ENCODE assay signal across 21 mouse cellular contexts in genomic region chr12:9469655-9470470, GRCm38 (mm10).
DNase-seq lines count a peak whose midpoint lies in the region; ATAC-seq lines count a peak whose summit lies in the region.
"Had no signal": no experiment of that assay in that cellular context is flagged by ENCODE, and none has a peak within 500 bp of the region (broad histone marks: within the 10 kb centered on the region; RNA-seq: fewer than 3 reads in every experiment).

No protein-coding gene starts in this region.

- no peaks in the 10 kb centered on the region for H3K27me3 ChIP-seq in embryonic facial prominence, embryonic 14.5 days (replicated peaks; ENCODE audit: control insufficient read depth, insufficient read depth, low read length)
- no peaks in the 10 kb centered on the region for H3K27me3 ChIP-seq in embryonic facial prominence, embryonic 10.5 days (replicated peaks; ENCODE audit: low read depth, poor library complexity, severe bottlenecking)
- H3K27me3 ChIP-seq in limb, embryonic 13.5 days, result no peaks in the 10 kb centered on the region
- no peaks in the 10 kb centered on the region for H3K27me3 ChIP-seq in limb, embryonic 10.5 days (ENCODE audit: low read depth, poor library complexity, severe bottlenecking)
- H3K27me3 ChIP-seq in intestine, embryonic 16.5 days (replicated peaks; ENCODE audit: control insufficient read depth, insufficient read depth, low read length), result no peaks in the 10 kb centered on the region
- H3K27me3 ChIP-seq in liver, embryonic 12.5 days (replicated peaks), result no peaks in the 10 kb centered on the region
- H3K27me3 ChIP-seq: embryonic facial prominence, embryonic 13.5 days; forebrain, embryonic 15.5 days; heart, embryonic 13.5 days; hindbrain, embryonic 15.5 days had no signal

- H3K27ac ChIP-seq in embryonic facial prominence, embryonic 14.5 days (replicated peaks; ENCODE audit: low read depth, low read length), result peak overlapping the region; percentile 29
- H3K27ac ChIP-seq in embryonic facial prominence, embryonic 10.5 days (replicated peaks), result no peak overlapping the region
- no peak overlapping the region for H3K27ac ChIP-seq in limb, embryonic 13.5 days
- H3K27ac ChIP-seq in limb, embryonic 10.5 days, result no peak overlapping the region
- no peak overlapping the region for H3K27ac ChIP-seq in intestine, embryonic 16.5 days (ENCODE audit: low read length)
- H3K27ac ChIP-seq in liver, embryonic 12.5 days, result no peak overlapping the region
- H3K27ac ChIP-seq: embryonic facial prominence, embryonic 13.5 days; forebrain, embryonic 10.5 days; forebrain, embryonic 15.5 days; heart, embryonic 13.5 days; hindbrain, embryonic 15.5 days had no signal

- no peaks in the 10 kb centered on the region for H3K36me3 ChIP-seq in embryonic facial prominence, embryonic 14.5 days (ENCODE audit: control insufficient read depth, insufficient read depth, low read length)
- H3K36me3 ChIP-seq in embryonic facial prominence, embryonic 10.5 days (replicated peaks), result no peaks in the 10 kb centered on the region
- no peaks in the 10 kb centered on the region for H3K36me3 ChIP-seq in limb, embryonic 13.5 days
- H3K36me3 ChIP-seq in limb, embryonic 10.5 days, result no peaks in the 10 kb centered on the region
- H3K36me3 ChIP-seq in intestine, embryonic 16.5 days (ENCODE audit: control insufficient read depth, insufficient read depth, low read length), result no peaks in the 10 kb centered on the region
- no peaks in the 10 kb centered on the region for H3K36me3 ChIP-seq in liver, embryonic 12.5 days
- H3K36me3 ChIP-seq: embryonic facial prominence, embryonic 13.5 days; forebrain, embryonic 10.5 days; forebrain, embryonic 15.5 days; G1E; heart, embryonic 13.5 days; hindbrain, embryonic 15.5 days had no signal

- no peak overlapping the region for H3K4me2 ChIP-seq in embryonic facial prominence, embryonic 14.5 days (ENCODE audit: low read depth, low read length)
- no peak overlapping the region for H3K4me2 ChIP-seq in limb, embryonic 13.5 days (replicated peaks)
- no peak overlapping the region for H3K4me2 ChIP-seq in intestine, embryonic 16.5 days (ENCODE audit: low read depth, low read length)
- H3K4me2 ChIP-seq in liver, embryonic 12.5 days, result no peak overlapping the region
- H3K4me2 ChIP-seq: embryonic facial prominence, embryonic 13.5 days; forebrain, embryonic 15.5 days; heart, embryonic 13.5 days; hindbrain, embryonic 15.5 days had no signal

- H3K4me3 ChIP-seq in embryonic facial prominence, embryonic 14.5 days (ENCODE audit: low read depth, low read length), result no peak overlapping the region
- H3K4me3 ChIP-seq in embryonic facial prominence, embryonic 10.5 days, result no peak overlapping the region
- H3K4me3 ChIP-seq in limb, embryonic 13.5 days, result no peak overlapping the region
- H3K4me3 ChIP-seq in limb, embryonic 10.5 days, result no peak overlapping the region
- no peak overlapping the region for H3K4me3 ChIP-seq in intestine, embryonic 16.5 days (ENCODE audit: low read length)
- H3K4me3 ChIP-seq in liver, embryonic 12.5 days, result no peak overlapping the region
- H3K4me3 ChIP-seq: embryonic facial prominence, embryonic 13.5 days; erythroblast, embryonic 14.5 days; forebrain, embryonic 10.5 days; forebrain, embryonic 15.5 days; heart, embryonic 13.5 days; hindbrain, embryonic 15.5 days had no signal

- peaks cover 6% of the 10 kb centered on the region; the same call in 1 of the 2 replicates for H3K4me1 ChIP-seq in embryonic facial prominence, embryonic 14.5 days (ENCODE audit: control insufficient read depth, insufficient read depth, low read length)
- H3K4me1 ChIP-seq in embryonic facial prominence, embryonic 10.5 days, result no peaks in the 10 kb centered on the region
- peaks cover 12% of the 10 kb centered on the region; the same call in 1 of the 2 replicates for H3K4me1 ChIP-seq in limb, embryonic 13.5 days
- no peaks in the 10 kb centered on the region for H3K4me1 ChIP-seq in limb, embryonic 10.5 days
- H3K4me1 ChIP-seq in intestine, embryonic 16.5 days (ENCODE audit: control insufficient read depth, insufficient read depth, low read length), result no peaks in the 10 kb centered on the region
- H3K4me1 ChIP-seq in liver, embryonic 12.5 days, result no peaks in the 10 kb centered on the region
- H3K4me1 ChIP-seq: forebrain, embryonic 10.5 days; forebrain, embryonic 15.5 days; heart, embryonic 13.5 days; hindbrain, embryonic 15.5 days had no signal

- 55% methylated on average over 3 of the region's 3 CpGs for WGBS in embryonic facial prominence, embryonic 14.5 days
- 86% methylated on average over 3 of the region's 3 CpGs for WGBS in embryonic facial prominence, embryonic 10.5 days
- WGBS in limb, embryonic 13.5 days, result 43% methylated on average over 3 of the region's 3 CpGs
- WGBS in limb, embryonic 10.5 days, result 76% methylated on average over 3 of the region's 3 CpGs
- WGBS in intestine, embryonic 16.5 days, result 48% methylated on average over 3 of the region's 3 CpGs
- WGBS in liver, embryonic 12.5 days (ENCODE audit: insufficient replicate concordance), result 47% methylated on average over 3 of the region's 3 CpGs

- H3K9me3 ChIP-seq in embryonic facial prominence, embryonic 14.5 days (ENCODE audit: control insufficient read depth, low read length), result no peaks in the 10 kb centered on the region
- H3K9me3 ChIP-seq in embryonic facial prominence, embryonic 10.5 days, result no peaks in the 10 kb centered on the region
- H3K9me3 ChIP-seq in limb, embryonic 13.5 days, result no peaks in the 10 kb centered on the region
- H3K9me3 ChIP-seq in limb, embryonic 10.5 days (replicated peaks), result no peaks in the 10 kb centered on the region
- H3K9me3 ChIP-seq in intestine, embryonic 16.5 days (ENCODE audit: control insufficient read depth, low read length), result no peaks in the 10 kb centered on the region
- 0 out of 2 replicates have a peak, but pooled peaks cover under 1% of the 10 kb centered on the region for H3K9me3 ChIP-seq in liver, embryonic 12.5 days (replicated peaks)
- H3K9me3 ChIP-seq: embryonic facial prominence, embryonic 13.5 days; forebrain, embryonic 10.5 days; forebrain, embryonic 15.5 days; G1E; heart, embryonic 13.5 days; hindbrain, embryonic 15.5 days had no signal

- no peak overlapping the region for H3K9ac ChIP-seq in embryonic facial prominence, embryonic 14.5 days (ENCODE audit: low read depth, low read length)
- no peak overlapping the region for H3K9ac ChIP-seq in limb, embryonic 13.5 days
- H3K9ac ChIP-seq in intestine, embryonic 16.5 days (ENCODE audit: low read depth, low read length), result no peak overlapping the region
- no peak overlapping the region for H3K9ac ChIP-seq in liver, embryonic 12.5 days
- H3K9ac ChIP-seq: embryonic facial prominence, embryonic 13.5 days; forebrain, embryonic 15.5 days; heart, embryonic 13.5 days; hindbrain, embryonic 15.5 days had no signal

- DNase-seq in embryonic facial prominence, embryonic 14.5 days (ENCODE audit: low spot score), result peak; percentile 72
- no peak for DNase-seq in embryonic facial prominence, embryonic 10.5 days (ENCODE audit: low spot score)
- DNase-seq in limb, embryonic 10.5 days (ENCODE audit: low spot score), result no peak
- no peak for DNase-seq in cerebellum, adult 11-12 months
- DNase-seq: adrenal gland, postnatal 14 days; B cell, adult 2 months; cerebellum, adult 9-10 months; cerebellum, postnatal 25 days; gastrocnemius, postnatal 10 days; heart, postnatal 36 days had no signal

- peak; percentile 72; the same call in 1 of the 2 replicates for ATAC-seq in embryonic facial prominence, embryonic 14.5 days (ENCODE audit: low read depth)
- peak; percentile 79 for ATAC-seq in limb, embryonic 13.5 days (ENCODE audit: low FRiP score, low read depth)
- peak; percentile 52 for ATAC-seq in intestine, embryonic 16.5 days
- no peak for ATAC-seq in liver, embryonic 12.5 days
- ATAC-seq: CD4-positive, CD25-positive, alpha-beta regulatory T cell, adult 4 months; forebrain, embryonic 15.5 days had no signal
